Mouse (Mus musculus) kidney, adult 11 months (tissue): ENCODE measurements around the gene Aldh3b2.
"Not testable (repeated sequence)": the region's sequence is repeated elsewhere in the genome, so short reads cannot be mapped to it uniquely, and the experiment has no call there.

Experiments
- DNase-seq: peaks from one replicate; pipeline ENCODE4 v3.0.0; 2022

Gene Aldh3b2

DNA sequence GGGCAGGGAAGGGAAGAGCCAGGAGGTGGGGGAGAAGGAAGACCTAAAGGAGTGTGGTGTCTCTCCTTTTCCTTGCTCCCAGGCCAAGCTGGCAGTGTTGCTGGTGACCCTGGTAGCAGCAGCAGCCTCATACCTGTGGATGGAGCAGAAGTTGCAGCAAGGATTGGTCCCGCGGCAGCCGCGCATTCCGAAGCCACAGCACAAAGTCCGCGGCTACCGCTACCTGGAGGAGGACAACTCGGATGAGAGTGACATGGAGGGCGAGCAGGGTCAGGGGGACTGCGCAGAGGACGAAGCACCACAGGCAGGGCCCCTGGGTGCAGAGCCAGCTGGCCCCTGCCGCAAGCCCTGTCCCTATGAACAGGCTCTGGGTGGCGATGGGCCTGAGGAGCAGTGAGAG, 23.6 kb upstream of the Aldh3b2 start:
- DNase-seq = peak; percentile 50

DNA sequence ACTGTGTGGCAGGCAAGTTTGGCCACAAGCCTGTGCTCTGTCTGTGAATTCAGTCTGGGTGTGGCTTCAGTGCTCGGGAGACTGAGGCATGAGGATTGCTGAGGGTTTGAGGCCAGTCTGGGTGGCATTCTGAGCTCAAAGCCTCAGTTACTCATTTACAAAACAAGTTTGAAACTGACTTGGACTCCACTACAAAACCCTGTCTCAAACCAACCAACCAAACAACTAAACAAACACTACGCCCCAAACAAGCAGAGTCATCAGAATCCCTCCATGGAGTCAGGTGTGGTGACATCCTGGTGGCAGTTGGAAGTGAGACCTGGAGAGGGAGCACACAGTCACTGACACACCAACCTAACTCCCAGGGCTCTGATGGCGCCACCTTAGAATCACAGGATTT, 21.8 kb upstream of the Aldh3b2 start:
- peak; percentile 62 for DNase-seq

DNA sequence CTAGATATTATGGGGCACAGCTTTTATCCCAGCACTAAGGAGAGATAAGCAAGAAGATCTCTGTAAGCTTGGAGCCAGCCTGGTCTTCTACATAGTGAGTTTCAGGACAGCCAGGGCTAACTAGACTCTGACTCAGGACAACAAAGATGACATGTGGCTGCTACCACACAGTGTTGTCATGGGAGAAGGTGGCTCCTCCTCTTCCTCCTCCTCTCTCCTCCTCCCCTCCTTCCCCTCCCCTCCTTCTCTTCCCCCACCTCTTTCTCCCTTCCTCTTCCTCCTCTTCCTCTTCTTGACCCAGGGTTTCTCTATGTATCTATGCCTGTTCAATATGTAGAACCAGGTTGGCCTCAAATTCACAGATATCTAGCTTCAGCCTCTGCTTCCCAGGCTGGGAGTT, 20.7 kb upstream of the Aldh3b2 start:
- no peak for DNase-seq

DNA sequence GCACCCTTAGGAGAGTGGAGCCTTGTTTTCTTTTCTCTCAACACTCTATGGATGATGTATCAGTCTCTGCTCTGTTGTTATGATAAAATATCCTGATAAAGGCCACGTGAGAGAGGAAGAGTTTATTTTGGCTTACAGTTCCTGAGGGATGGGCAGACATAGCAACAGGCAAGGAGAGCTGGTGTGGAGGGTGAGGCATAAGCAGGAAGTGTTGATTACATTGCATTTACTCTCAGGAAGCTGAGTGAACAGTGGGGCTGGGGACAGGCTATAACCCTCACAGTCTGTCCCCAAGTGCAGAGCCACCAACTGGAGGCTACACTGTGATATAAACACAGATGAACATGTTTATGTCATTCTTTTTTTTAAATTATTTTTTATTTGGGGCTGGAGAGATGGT, 20.0 kb upstream of the Aldh3b2 start:
- DNase-seq = no peak

DNA sequence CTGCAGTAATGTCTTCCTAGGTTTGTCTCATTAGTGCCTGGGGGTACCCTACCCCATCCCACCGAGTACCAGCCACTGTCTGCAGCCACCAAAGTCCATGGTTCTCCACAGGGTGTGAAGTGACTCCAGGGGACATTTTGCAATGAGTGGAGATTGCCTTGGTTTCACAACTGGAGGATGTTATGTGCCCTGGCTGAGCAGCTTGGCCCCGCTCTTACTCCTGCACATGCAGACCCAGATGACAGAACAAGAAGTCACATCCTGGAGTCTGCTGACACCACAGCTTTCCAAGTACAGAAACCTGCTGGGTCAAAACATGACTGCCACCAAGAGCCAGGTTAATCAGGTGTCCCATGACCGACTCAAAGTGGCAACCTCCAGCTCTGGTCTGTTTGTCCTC, 17.1 kb upstream of the Aldh3b2 start:
- no peak for DNase-seq

DNA sequence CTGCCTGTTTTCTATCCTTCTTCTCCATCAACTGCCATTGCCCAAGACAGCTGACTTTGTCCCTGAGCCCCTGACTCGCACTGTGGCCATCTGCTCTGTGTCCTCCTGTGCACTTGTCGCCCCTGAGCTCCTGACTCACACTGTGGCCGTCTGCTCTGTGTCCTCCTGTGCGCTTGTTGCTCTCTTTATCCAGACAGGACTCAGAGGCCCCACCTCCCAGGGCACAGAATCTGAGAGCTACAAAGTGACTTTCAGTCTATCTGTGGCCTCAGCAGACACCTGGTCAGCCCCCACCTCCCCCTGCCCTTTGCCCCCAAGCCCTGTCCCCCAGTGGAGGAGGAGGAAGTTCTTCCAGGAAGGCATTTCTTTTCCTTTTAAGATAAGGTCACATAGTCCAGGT, 16.3 kb upstream of the Aldh3b2 start:
- DNase-seq = no peak

DNA sequence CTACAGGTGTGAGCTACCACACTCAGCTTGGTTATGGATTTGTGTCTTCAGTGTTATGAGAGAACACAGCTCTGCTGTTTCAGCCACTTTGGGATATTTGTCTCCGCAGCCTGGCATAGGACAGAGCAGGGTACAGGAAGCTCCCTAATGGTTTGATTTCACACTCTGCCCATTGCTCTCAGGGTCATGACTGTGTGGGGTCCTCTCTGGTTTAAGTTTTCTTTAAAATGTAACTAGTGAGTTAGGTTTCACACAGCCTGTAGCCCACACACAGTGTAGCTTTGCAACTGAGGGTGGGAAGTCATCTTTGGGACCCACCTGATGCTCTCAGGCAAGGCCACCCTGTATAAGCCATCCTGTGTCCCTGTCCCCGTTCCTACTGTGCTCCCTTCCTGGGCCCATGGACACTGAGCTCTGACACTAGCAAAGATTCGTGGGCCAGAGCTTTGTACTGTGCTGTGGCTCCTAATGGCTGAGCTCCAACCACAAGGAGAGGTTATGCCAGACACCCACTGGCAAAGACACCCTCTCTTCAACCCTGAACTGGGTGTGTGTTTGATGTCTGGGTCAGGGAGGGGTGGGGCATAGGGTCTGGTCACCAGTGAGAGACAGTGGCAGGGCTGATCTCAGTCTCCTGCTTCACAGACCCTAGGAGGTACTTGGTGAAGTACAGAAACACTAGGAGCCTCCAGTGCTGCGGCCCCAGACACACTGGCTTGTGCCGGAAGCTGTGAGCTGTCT, 14.7 kb upstream of the Aldh3b2 start:
- peak; percentile 50 for DNase-seq

DNA sequence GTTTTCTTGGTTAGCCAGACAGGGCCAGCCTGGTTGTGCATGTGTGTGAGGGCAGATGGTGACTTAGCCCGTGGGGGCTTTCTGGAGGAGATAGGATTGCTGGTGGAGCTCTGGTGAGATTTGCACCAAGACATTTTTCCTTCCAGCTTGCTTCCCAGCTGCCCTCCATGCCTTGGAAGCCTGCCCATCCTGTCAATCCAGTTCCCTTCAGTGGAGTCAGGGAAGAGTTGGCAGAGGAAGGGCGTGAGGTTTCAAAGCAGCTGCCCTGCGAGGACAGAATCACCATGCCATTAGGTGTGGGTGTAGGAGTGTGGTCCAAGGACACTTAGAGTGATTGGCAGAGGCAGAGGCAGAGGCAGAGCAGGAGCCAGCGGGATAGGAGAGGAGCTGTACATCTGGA, 13.7 kb upstream of the Aldh3b2 start, which contains the start of gene Aldh3b3:
TSS of gene Aldh3b3 (plus strand) at position 176 of the 400 bp plus-strand sequence.
- DNase-seq = peak; percentile 35

DNA sequence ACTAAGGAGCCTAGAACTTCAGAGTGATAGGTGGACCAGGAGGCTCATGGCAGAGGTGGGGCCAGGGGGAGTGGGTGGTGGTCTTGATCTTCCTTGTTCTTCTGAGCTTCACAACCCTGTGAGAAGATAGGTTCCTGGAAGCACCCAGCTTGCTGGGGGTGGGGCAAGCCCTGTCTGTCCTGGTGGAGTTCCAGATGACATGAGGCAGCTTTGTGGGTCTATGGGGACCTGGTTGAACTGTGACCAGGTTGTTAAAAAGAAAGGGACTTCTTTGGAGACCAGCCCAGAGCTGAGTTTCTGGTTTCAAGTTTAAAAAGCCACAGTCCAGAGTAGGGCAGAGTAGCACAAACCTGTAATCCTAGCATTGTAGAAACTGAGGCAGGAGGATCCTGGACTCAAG, 13.1 kb upstream of the Aldh3b2 start:
- DNase-seq = peak; percentile 68

DNA sequence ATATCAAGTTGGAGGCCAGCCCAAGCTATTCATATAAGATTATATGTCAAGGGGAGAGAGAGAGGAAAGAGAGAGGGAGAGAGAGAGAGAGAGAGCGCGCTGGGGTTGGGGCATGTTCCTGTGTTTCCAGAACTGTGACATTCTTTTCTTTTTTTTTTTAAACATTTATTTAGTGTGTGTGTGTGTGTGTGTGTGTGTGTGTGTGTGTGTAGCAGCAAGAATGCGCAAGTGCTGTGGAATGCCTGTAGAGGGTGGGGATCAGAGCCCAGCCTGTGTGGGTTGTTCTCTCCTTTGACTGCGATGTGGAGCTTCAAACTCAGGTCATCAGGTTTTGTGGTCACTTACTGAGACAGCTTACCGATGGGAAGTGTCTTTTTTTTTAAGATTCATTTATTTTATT, 11.9 kb upstream of the Aldh3b2 start:
- no peak for DNase-seq

DNA sequence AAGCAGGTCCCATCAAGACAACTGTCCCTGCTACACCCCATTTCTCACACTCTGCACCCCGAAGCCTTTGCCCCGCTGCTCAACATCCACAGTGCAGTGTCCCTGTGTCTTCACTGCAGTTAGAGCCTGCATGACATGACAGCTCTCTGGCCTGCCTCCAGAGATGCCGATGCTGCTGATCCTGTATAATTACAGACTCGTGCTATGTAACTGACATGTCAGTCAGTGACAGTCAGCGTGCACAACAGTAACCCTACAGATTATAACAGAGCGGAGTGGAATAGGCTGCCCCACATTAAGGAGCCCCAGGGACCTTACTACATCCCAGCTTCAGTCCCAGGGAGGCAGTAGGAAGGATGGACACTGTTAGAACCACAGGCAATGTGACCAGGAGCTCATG, 10.3 kb upstream of the Aldh3b2 start:
- not testable (repeated sequence) for DNase-seq

DNA sequence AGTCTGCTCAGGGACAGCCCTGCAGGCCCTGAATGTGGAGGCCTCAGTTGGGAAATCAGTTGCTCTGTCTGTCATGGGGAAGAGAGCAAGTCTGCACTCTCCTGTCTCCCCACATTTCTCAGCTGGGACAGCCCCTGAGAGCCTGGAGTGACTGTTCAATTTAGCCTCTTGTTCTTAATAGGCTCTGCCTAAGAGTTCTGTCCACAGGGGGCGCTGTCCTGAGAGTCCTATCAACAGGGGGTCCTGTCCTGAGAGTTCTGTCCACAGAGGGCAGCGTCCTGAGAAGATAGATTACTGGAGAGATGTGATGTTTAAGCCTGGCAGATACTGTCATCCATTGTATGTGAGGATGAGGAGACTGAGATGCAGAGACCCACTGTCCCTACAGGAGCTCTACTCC, 9.7 kb upstream of the Aldh3b2 start:
- no peak for DNase-seq

DNA sequence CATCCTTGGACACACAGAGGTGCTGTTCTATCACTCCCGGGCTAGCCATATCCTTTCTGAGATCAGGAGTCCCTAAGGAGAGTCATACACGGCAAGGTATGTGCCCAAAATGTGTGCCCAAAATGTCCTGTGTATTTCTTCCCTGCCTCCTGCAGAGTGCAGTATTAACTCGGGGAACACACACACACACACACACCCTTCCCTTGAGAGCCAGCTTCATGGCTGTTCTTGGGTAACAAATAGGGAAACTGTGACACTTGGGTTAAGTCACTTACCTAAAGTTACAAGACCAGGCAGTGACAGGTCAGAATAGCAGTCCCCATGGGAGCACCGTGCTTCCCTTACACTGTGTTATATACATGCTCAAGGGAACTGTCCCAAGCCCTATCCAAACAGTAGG, 8.1 kb upstream of the Aldh3b2 start:
- no peak for DNase-seq

DNA sequence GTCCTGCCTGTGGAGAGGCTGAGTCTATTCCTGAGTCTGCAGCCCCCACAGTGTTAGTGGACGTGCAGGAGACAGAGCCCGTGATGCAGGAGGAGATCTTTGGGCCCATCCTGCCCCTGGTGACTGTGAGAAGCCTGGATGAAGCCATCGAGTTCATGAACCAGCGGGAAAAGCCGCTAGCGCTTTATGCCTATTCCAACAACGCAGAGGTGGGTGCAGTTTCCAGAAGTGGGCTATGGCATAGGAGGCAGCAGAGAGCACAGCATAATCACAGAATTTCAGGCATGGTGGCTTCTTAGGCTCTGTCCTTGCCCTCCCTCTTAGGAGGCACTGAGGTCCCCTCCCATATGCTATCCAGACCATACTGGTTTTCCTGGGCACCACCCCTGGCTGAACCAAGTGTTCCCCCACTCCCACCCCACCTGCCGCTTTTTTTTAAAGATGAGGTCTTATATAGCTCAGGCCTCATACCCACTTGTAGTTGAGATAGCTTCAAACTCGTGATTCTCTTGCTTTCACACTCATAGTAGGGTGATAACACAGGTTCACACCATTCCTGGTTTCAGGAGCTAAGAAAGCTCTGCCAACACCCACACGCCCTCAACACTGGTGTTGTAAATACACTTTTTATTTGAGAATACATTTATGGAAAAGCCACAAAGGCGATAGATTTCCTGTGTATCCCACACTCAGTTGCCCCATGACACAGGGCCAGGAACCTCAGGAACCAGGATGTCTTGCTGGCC, 5.6 kb upstream of the Aldh3b2 start:
- DNase-seq = no peak

DNA sequence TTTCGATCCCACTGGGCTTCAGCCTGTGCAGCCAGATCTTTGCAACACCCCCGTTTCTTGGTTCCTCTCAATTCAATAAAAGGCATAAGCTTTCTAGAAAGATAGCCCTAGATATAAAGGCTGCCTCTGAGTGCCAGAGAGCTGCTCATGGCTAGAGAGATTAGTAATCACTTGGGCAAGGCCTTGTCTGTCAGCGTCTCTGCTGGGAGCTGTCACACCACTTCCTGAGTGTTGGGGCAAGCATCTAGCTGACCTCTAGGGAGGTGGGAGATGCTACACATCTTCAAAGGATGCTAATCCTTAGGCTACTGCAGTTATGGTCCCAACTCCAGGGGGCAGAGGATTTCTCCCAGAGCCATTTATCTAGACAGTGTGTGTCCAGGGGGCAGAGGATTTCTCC, 4.9 kb upstream of the Aldh3b2 start:
- DNase-seq = no peak

DNA sequence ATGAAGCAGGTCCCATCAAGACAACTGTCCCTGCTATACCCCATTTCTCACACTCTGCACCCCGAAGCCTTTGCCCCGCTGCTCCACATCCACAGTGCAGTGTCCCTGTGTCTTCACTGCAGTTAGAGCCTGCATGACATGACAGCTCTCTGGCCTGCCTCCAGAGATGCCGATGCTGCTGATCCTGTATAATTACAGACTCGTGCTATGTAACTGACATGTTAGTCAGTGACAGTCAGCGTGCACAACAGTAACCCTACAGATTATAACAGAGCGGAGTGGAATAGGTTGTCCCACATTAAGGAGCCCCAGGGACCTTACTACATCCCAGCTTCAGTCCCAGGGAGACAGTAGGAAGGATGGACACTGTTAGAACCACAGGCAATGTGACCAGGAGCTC, 2.5 kb downstream of the Aldh3b2 start:
- not testable (repeated sequence) for DNase-seq

DNA sequence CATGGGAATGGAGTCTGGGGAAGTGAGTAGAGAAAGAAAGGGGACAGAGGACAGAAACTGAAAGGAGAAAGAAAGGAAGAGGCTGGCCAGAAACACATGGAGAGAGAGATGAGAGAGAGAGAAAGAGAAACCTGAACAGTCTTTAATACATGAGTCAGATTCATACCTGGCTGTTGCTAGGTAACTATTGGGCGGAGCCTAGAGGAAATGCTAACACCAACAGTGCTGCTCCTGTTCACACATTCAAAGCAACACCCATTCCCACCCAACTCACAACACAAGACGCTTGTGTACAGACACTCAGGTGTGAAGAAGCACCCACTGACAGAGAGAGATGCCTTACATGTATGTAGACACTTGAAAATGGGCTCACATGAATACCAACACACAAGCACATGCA, 3.7 kb downstream of the Aldh3b2 start:
- DNase-seq = no peak

DNA sequence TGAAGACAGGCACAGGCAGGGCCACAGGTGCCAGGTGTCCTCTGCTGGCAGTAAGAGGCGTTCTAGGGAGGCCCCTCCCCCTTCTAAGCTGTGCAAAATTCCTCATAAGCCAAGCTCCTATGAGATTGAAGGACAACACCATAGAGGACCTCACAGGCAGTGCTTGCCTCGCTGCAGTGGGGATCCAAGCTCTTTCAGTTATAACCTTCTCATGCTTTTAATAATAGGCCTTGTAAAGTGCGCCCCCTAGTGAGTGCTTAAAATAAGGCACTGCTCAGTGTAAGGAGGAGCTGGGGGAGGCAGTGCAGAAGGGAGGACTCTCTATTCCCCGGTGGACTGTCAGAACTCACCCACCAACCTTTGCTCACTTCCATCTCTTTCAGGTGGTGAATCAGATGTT, 8.2 kb downstream of the Aldh3b2 start:
- peak; percentile 72 for DNase-seq

DNA sequence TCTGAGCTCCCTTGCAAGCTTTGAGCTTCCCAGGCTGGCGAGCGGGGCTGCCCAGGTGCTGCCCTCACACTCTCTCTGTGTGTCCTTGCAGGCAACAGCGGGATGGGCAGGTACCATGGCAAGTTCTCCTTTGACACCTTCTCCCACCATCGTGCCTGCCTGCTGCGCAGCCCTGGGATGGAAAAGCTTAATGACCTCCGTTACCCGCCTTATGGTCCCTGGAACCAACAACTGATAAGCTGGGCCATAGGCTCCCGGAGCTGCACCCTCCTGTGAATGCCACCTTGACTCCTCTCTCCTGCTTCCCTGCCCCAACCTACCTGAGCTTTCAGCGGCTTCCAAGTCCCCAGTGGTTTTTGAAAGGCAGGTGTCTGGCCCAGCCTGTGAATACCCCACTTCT, 8.8 kb downstream of the Aldh3b2 start:
- no peak for DNase-seq

DNA sequence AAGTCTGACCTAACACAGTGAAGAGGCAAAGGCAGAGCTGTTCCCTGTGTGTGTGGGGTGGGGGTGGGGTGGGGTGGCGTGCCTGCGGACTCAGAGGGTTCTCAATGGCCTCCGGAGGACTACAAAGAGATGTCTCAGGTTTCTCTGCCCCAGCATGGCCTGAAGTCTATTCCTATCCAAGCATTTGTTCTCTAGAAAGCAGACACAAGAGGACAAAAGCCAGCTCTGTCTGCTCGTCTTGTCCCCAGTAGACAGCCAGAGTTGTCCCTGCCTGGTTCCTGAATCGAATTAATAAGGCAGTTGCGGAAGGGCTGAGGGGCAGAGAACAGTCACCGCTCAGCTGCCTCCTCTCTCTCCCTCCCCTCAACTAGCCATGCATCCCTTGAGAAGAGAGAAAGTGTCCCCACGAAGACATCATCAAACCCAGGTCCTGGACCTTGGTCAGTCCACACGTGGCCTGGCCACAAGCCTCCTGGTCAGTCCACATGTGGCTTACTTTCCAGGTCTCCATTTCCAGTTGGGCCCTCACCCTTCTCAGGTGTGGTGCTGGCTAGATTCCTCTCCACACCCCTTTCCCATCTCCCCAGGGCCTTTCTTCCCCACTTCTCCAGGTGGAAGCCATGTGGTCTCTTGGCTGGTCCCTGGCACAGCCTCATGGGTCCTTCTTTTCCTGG, 11.5 kb downstream of the Aldh3b2 start:
- DNase-seq = peak; percentile 52

DNA sequence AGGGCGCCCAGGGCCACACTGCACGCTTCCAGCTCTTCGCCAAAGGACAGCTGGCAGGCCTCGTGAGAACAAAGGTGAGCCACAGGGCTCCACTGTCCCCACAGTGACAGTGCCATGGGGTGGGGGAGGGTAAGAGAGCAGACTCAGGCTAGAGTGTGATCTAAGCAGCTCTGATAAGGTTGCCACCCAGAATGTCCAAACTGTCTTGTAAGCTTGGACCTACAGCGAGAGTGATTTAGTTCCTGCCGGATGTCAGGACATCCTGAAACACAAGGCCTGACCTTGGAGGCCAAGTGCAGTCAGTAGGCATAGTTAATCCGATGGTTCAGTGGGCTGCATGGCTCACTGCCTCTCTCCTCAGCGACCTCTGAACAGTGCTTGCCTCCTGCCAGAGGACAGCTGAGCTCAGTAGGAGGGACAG, 13.1 kb downstream of the Aldh3b2 start:
- DNase-seq = peak; percentile 95

DNA sequence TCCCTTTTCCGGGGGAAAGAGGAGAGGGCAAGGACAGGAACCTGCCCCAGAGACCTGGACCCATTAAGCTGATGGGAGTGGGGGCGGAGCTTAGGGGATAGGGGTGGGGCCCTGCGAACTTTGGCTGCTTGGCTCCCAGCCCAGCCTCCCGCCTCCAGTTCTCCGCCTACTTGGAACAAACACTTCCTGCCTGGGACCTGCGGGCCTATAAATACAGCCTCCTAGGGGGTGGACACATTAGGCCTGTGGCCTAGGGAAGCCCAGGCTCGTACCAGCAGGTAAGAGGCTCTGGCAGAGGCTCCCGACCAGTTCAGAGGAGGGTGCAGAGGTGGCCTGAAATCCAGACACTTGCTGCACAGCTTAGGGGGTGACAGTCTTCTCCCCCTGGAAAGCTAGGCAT, 14.2 kb downstream of the Aldh3b2 start, which contains the start of gene Acy3:
TSS of gene Acy3 (plus strand) at position 237 of the 400 bp plus-strand sequence.
- peak; percentile 97 for DNase-seq

DNA sequence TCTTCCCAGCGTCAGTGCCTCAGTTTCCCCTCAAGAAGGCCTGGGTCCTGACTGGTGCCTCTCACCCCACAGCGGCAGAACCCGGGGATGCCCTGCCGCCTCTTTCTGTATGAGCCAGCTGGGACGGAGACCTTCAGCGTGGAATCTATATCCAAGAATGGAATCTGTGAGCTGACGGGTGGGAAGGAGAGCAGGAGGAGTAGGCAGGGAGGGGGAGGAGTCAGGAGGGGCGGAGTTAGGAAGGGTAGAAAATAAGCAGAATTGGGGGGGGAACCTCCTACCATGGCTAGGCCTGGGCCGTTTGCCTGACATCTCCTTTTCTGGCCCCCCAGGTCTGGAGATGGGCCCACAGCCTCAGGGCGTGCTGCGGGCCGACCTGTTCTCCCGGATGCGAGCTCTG, 15.9 kb downstream of the Aldh3b2 start:
- DNase-seq = no peak

DNA sequence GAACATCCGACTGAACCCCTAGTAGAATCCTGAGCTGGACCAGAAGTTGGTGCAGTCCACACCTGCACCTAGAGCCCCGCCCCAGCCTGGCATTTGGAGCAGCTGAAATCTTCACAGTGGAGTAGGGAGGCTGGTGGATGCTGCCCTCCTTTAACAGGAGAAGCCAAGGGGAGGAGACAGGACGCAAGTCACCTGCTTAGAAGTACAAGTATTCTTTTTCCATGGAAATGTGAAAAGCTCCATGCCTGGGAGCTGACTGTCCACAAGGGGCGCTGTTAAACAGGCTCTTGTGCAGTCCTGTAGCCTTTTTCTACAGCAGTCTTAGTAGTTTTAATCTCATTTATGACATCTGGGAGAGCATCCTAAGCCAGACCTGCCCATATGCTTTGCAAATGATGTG, 16.6 kb downstream of the Aldh3b2 start:
- DNase-seq = no peak
